Mouse (Mus musculus): ENCODE results near the gene Arl6ip4.

Gene Arl6ip4

DNA sequence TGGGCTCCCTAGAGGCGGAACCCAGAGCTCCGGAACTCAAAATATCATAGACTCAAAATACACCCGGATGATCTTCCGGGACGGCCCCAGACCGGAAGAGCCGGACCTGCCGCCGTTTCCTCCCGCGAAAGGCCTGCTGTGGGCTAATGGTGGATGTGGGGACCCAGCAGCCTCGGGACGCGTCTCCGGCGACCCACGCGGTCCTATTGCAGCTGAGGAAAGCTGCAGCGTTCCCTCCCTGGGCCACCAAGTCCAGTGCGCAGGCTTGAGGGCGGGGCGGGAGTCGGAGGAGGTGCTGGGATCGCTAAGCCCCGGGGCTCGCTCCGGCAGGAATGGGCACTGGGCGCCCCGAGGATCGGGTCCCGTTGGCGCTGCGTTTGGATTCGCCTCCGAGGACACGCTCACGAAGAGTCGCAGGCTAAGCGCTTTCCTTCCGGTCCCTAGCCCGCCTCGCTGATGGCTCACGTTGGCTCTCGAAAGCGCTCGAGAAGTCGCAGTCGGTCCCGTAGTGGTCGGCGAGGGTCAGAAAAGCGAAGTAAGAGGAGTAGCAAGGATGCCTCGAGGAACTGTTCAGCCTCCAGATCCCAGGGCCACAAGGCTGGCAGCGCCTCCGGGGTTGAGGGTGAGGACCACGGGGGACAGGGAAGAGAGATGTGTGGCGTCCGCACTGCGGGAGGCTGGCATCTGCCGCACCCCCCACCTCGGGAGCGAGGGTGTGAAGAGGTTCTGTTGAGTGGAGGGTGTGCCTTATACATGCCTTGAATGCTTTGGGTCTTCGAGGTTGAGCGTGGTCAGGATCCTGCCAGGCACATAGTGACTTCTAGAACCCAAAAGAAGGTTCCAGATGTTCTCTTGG is at the start of gene Arl6ip4:
Arl6ip4 (plus strand) TSS at position 100 of the 856 bp plus-strand sequence.
- DNase-seq = peak; percentile 80

DNA sequence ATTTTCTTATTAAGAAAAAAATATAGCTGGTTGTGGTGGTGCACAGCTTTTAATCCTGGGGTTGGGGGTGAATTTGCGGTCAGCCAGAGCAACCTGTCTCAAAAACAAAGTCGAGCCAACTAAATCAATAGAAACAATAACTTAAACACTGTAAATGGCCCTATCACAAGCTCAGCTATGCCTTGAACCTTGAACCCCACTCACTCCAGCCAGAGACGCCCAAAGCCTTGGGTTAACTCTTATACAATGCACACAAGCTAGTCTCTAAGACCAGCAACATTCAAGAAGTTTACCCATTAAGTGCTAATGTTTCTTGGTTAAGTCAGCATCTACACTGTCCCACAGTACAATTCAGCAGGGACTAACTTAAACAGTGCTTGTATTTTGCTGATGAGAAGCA is 46.2 kb upstream of the Arl6ip4 start:
- DNase-seq = no peak

DNA sequence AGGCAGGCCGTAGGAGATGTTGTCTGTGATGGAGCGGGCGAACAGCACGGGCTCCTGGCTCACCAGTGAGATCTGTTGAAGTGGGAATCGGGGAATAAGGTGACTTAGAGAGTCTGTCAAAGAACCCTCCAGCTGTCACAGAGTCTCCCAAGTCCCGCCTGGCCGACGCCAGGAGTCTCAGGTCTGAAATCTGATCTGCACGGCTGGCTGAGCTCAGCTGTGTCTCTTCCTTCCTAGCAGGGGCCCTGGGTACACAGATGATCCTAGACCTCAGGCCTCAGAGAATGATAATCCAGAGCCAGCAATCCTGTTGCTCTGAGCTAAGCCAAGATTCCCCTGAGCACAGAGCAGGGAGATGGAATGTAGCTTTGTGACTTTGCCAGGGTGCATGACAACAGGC is 42.2 kb upstream of the Arl6ip4 start:
- DNase-seq = no peak

DNA sequence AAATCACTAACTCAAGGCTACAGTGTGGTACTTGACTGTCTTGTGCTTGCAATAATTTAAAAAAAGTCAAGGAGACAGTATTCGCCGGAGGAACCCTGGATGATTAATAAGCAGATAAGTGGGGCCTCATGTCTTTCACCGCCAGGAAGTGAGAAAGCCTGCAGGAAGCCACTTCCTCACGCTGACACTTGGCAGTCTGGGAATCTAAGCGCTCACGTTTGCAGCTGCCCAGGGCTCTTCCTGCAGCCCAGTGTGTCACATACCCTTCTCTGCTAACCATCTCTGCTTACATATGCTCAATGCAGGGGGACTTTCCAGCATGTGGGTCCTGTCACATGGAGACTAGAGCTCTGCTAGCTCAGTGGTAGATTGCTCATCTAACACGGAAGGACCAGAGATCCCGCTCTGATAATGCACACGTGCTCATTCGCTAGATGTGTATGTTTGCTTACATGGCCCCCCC is 41.0 kb upstream of the Arl6ip4 start:
- DNase-seq = no peak

DNA sequence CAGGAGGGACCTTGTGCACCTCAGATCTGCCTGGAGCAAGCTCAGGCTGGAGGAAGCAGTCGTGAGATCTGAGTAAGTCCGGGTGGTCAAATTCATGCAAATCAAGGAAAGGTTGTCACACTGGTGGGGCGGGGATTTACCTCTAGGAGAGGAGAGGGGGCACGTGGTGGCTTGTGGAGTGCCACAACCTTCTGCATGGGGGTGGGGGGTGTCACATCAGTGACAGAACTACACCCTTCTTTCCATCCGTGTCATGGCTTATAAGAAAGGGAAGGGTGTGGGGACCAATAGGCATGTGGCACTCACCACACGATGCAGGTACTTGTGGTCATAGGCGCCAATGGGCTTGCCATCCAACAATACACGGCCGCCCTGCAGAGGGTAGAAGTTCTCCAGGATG is 40.2 kb upstream of the Arl6ip4 start:
- DNase-seq = no peak

DNA sequence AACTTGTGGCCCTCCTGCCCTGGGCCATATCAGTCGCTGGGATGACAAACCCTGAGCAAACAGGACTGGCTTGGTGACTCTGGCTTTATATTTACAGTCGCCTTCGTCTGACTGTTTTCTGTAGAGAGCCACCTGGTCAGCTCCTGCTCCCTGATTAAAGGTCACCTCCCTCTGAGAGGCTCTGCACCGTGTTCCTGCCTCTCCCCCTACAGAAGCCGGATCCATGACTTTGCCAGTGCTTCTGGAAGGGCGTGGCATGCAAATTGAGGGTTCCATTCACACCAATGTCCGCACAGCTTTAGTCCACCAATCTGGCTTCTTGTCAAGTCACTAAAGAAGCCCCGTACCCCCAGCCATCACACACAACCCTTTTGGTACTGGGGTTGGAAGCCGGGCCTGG is 39.3 kb upstream of the Arl6ip4 start:
- no peak for DNase-seq

DNA sequence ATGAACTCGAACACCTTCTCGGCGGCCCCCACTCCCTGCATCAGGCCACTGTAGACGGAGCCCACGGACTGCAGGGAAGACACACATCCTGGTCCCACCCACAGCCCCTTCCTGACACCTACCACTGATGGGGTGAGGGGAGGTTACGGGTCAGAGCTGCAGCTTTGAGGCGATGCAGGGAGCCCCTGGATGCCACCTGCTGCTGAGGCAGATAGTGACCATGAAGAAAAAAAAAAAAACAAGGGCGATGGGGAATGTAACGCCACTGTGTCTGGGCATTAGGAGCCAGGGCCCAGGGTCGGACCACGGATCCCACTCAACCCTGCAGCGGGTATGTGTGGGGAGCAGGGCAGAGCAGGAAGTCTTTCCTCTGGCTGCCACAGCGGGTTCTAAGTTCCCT is 38.6 kb upstream of the Arl6ip4 start:
- DNase-seq = no peak

DNA sequence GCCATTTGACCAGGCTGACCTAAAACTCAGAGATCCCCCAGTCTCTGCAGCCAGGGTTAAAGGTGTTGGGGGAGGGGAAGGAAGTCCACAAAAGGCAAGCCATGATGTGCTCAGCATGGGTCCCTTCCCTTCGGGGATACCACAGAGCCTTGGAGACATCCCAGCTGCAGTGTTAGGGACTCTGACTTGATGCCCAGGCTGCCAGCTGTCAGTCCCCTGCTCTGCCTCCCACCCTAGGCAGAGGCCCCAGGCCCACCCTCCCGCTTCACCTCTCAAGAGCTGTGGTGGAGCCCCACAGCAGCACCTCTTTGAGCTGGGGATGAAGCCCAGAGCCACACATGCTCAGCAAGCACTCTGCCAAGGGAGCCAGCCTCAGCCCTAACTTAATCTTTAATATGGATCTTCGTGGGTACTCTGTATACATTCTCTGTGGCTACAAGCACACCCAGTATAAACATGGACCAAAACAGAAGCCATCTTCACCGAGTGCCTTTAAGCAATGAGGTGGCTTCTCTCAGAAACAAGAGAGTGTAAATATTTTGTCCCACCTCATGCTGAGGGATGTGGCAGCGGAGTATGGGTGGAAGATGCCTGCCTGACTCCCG is 37.9 kb upstream of the Arl6ip4 start:
- DNase-seq = no peak

DNA sequence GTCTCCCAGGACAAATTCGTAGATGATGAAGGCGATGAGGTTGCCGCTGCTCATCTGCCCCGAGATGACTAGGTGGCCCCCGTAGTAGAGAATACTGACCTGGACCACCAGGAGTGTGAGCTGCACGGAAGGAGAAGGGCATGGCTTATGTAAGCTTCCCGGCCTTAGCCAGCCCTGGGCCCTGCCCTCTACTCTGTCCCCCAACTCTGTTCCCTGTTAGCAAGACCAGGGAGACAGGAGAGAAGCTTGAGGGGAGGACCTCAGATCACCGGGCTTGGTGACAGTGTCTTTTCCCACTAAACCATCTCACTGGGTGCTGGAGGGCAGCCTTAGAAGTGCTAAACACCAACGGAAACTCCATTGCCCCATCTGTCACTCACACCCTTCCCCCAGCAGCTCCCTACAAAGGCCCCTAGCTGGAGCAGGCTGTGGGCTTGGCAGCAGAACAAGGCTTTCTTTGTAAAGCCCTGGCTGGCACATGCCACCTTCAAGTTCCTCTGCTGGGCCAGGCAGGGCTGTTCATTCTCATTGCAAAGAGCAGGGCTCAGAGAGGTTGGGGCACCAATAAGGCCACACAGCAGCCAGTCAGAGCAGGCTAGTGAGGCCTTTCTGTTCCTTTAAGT is 37.0 kb upstream of the Arl6ip4 start:
- DNase-seq = peak; percentile 83

DNA sequence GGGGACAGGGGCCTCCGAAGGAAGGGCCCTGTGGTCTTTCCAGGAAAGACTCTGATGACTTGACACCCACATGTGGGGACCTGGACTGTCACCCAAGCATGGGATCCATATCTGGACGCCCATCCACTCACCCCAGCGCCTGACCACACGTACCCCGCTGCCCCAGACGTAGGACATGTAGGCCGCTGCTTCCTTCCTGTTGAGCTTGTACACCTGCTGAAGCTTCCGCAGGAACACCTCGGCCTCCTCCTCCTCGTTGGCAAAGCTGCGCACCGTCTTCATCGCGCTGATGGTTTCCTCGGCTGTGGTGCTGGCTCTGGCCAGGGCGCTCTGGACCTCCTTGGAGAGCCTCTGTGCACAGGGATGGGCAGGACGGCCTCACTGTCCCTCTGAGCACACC is 36.0 kb upstream of the Arl6ip4 start:
- no peak for DNase-seq

DNA sequence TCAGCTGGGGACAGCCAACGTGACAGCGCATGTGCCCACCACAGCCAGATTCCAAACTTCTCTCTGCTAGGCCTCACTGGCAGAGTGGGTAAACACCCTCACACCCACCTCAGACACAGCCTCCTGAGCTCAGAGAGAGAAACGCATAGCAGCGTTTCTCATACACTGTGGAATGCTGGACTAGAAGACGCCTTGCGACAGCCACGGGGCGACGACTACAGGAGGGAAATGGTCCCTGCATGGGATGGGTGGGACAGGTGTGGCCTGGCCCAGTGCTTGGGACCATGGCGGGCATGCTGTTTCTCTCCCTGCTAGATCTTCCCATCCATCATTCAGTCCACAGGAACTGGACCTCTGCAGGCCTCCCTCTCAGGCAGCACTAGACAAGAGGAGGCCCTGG is 33.4 kb upstream of the Arl6ip4 start:
- DNase-seq = no peak

DNA sequence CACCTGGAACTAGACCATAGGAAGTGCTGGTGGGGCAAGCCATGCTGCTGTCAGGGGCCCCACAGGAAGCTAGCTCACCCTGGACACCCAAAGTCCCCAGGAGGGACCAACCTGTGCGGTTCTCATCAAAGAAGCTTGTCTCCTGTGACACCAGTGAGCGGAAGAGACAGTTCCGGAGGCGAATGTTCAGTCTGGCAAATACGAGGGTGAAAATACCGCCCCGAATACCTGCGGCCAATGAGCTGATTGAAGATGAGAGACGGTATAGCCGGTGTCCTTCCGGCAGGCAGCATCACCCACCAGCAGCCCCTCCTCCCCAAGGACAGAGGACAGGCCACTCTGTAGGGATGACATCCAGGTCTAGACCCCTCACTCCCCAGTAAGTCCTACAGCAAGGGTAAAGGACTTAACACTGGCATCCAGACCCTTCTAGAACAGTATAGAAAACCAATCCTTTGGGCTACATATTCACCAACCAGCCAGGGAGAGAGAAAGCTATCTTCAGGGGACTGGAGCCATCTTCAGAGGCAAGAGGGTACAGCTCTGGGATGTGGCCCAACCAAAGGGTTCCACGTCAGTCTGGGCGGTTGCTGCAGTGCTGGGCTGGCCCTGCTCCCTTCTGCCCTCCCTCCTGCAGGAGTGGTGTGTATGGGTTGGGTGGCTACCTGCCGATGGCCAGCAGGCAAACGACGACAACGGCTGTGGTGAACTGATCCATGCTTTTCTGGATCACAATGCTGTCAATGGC is 32.8 kb upstream of the Arl6ip4 start:
- no peak for DNase-seq

DNA sequence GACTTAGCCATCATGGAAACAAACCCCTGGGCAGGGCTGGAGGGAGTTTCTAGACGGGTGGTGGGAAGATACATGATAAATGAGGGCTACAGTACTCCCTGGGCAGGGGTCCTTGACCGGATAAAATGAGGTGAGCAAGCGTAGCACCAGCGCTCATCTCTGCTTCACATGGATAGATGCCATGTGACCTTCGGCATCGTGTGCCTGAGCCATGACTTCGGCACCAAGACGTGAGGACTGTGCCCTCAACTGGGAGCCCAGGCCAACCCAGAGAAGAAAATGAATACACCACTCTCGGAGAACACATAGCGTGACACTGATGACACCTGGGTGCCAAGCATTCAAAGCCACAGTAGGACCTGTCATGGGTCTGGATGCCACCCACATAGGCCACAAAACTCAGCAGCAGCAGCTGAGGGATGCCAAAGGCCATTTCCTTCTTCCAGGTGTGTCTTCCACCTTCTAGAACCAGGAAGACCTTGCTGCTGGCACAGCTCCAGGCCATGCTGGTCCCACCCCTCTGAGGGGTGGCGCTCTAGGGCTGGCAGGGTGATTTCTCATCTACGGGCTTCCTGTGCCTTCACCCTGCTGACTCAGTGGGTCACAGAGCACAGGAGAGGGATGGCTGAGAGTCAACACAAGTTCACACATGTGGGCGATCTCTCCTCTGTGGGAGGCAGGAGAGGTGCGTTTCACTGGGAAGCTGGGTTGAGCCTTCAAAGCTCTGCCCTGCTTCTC is 31.9 kb upstream of the Arl6ip4 start:
- no peak for DNase-seq

DNA sequence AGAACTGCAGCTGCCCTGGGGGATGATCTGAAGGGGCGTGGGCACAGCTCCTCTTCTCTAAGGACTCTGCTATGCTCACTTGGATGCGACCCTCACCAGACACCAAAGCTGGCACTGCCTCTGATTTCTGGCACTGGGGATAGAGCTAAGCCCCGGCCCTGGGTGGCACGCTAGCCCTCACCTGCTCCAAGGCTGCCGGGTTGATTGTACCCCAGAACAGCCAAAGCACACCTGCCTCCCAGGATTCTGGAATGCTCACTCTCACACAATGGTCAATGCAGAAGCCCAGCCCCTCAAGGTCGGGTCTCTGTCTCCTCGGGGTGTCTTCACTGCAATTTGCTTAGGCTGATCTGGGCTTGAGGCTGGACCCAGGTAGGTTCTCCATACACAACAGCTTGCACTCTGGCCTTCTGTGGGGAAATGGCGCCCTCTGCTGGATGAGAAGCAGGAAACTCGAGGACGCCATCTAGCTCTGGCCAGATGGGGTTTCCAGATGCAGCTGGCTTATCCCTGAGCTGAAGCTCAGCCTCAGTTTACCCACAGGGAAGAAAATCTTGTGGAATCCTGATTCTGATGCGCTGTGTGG is 31.2 kb upstream of the Arl6ip4 start:
- DNase-seq = peak; percentile 84

DNA sequence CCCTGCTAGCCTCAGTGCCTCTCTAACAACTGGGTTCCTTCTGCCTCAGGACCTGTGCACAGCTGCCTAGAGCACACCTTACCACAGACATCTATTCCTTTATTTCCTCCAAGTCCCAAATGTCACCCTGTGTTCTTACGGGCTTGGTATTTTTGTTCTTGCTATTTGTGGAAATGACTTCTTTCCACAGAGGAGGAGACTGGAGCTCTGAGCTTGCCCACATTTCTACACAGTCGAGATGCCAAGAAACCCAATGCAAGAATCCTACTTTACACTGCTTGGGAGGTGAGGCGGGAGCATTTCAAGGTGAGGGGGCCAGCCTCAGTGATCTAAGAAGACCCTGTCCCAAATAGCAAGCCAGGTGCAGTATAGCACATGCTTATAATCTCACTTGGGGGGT is 30.4 kb upstream of the Arl6ip4 start:
- peak; percentile 60 for DNase-seq

DNA sequence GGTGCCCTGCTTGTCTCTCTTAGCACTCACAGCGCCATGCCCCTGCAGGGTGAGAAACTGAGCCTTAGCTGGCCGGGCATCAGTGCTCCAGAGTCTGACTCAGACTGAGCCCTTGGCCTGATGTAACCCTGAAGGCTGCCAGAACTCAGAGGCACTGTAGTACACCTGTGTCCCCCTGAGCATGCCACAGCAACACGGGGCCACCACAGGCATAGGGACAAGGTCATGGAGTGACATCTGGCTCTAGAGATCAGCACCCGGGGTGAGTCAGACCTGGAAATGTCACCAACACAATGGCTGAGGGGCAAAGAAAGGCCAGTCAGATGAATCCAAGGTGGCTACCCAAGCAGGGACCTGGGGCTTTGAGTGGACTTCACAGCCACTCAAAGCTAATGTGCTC is 29.0 kb upstream of the Arl6ip4 start:
- no peak for DNase-seq

DNA sequence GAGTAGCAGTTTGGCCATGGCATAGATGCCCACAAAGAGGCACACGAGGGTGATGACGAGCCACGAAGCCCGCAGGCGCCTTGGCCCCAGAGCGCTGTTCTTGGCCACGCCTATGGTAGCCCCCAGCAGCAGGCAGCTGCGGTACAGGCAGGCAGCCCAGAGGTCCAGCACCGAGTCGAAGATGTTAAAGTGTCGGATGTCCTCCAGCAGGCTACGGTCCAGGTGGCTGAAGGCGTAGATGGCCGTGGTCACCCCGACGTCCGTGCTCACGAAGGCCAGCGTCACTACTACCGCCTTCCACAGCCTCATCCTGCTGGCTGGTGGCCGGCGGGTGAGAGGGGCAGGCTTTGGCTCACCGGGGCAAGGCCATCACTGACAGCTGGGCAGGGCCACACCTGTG is 26.0 kb upstream of the Arl6ip4 start:
- no peak for DNase-seq

DNA sequence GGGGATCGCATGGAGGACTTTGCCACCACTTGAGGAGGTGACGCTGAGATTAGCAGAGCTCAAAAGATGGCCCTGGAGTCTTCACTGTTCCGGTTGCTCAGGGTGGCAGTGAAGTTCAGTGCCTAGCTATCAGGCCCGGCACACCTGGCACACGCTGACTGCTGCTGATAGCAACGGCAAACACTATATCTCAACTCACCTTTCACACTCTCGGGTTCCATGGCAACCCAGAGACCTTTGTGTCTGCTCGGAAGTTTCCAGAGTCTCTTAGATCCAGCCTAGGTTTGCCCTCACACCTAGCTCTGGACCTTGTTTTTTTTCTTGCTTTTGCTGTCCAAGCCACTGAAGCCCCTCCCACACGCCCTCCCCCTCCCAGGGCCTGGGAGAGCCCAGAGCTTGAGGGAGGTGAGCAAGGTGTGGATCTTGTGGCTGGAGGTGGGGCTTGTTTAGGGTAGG is 23.9 kb upstream of the Arl6ip4 start:
- DNase-seq = no peak

DNA sequence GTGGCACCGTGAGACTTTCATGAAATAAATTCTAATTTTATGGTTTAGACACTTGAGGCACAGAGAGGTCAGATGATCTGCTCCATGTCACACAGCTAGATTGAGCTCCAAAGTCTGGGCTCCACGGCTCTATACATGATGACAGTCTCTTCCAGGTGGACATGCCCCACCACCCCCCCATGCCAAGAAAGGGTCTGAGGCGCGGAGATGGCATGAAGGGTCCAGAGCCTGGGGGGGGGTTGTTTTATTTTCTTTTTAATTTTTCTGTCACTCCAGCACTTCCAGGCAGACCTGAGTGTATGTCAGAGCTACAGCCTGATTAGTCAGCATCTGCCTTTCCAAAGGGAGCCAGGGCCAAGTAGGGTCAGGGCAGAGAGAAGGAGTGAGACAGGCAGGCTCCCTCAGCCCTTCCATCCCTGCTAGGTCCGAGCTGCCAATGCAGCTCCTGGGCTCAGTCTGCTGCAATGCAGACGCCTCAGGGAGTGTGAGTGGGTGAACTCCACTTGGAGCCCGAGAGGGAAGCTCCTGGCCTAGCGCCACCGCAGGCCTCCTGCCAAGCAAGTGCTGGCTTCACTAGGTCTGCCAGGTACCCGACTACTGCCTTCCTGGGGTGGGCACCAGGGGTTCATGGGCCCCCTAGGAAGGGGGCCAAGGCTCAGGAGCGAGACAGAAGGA is 22.6 kb upstream of the Arl6ip4 start:
- DNase-seq = peak; percentile 88

DNA sequence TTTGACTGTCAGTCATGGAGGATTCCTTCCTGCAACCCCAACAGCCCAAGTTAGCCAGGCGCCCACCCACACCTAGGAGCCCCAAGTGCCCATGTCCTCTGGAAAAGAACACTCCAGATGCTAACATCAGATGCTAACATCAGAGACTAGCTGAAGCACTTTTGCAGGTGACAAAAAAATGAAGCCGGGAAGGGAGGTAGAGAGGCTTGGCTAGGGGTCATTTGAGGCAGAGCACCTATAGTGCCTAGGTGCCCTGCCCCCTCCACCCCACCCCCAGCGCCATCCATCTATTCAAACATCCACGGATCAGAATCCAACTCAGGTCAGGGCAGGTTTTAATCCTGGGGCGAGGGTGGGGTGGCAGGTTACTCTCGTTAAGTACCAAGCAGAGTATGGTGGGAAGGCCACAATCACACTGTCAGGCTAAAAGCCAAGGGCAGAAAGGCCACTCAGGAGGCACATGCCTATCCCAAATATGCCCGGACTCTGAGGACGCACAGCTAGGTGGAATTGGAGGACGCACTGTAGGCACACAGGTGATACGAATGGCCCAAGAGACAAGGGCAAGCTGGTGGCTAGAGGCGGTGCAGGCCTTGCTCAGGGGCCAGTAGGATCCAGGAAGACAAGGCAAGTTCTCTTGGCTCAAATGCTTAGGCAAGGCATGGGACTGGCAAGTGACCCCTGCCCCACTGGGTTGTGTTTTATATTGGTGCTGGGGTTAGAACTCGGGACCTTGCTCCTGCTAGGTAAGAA is 21.9 kb upstream of the Arl6ip4 start:
- DNase-seq = no peak
